Mouse (Mus musculus) ES-E14 (cell line): ENCODE results near the gene Cadm1.

Source experiments
- HCFC1 ChIP-seq: IDR thresholded peaks from 2 replicates; pipeline ENCODE4 v1.6.1; 2012; ENCODE audit warnings: low read length, inconsistent platforms, borderline replicate concordance; ENCODE audit not compliant: insufficient read depth
- ZNF384 ChIP-seq: IDR thresholded peaks from 2 replicates; pipeline ENCODE4 v1.6.1; 2012; ENCODE audit warnings: low read depth, low read length, inconsistent platforms

DNA sequence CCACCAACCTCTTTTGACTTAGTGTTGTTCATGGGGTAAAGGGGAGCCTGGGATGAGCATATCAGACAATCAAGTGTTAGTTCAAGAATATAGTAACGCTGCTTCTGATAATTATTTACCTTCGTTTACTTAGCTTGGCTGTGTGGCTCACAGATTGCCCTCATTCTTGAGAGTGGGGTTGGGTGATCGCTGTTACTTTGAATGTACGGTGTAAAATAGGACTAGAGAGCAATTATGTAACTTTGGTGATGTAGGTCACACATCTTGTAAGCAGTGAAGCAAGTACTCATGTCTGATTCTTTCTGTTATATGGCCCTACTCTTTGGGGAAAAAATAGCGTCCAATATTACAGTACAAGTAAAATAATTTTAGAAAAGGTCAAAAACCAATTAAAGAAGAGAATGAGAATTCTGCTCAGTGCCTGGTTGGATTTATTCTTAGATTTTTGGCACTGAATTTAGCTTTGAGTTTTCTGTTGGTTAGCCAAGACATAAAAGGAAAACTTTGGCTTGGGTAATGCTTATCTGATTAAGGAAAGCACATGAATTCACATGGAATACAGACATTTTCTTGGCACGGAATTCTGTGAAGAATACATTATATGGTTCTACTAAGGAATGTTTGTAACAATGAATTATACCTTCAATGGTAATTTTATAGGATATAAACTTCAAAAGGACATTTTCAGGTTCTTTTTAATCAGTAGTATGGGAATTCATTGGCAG is 129.6 kb downstream of the Cadm1 start:
- TF ChIP-seq ZNF384 (no peak), HCFC1 (no peak)
